ENCODE assay signal across 22 mouse cellular contexts in the genomic region with DNA sequence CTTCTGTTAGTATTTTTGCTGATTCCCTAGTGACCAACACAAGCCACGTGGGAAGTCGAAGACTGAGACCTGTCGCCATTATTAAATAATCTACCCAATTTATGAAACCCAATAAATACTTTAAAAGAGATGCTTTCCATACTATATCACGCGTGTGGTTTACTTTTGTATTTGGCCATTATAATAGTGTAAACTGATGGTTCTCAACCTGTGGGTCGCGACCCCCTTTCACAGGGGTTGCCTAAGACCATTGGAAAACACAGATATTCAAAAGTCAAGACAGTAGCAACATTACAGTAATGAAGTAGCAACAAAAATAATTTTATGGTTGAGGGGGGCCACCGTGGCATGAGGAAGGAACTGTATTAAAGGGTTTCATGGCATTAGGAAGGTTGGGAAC. TPM values are rescaled to one million over a fixed set of nuclear protein-coding genes. Genes with fewer than 3 reads are reported as not detected.
"Had no signal": no experiment of that assay in that cellular context is flagged by ENCODE, and none has a peak within 500 bp of the region (broad histone marks: within the 10 kb centered on the region; RNA-seq: fewer than 3 reads in every experiment).

No protein-coding gene starts in this region.

- H3K9me3 ChIP-seq: lung, embryonic 15.5 days; megakaryocyte, embryonic 14.5 days; midbrain, embryonic 13.5 days; midbrain, embryonic 15.5 days; neural tube, embryonic 12.5 days; stomach, embryonic 15.5 days had no signal

- H3K27ac ChIP-seq: lung, embryonic 15.5 days; macrophage; midbrain, embryonic 13.5 days; midbrain, embryonic 15.5 days; neural tube, embryonic 12.5 days; stomach, embryonic 15.5 days; stomach, postnatal 0 days had no signal

- H3K4me3 ChIP-seq: lung, embryonic 15.5 days; megakaryocyte, embryonic 14.5 days; midbrain, embryonic 13.5 days; midbrain, embryonic 15.5 days; neural tube, embryonic 12.5 days; stomach, embryonic 15.5 days had no signal

- H3K4me1 ChIP-seq: midbrain, embryonic 13.5 days; midbrain, embryonic 15.5 days; neural tube, embryonic 12.5 days; stomach, embryonic 15.5 days had no signal

- H3K4me2 ChIP-seq: lung, embryonic 15.5 days; midbrain, embryonic 11.5 days; midbrain, embryonic 13.5 days; midbrain, embryonic 15.5 days; neural tube, embryonic 12.5 days; stomach, embryonic 15.5 days had no signal

- DNase-seq: lung, adult 2 months; lung, postnatal 14 days; lung, postnatal 36 days; right cerebral cortex, postnatal 14 days; thymus, adult 2 months; thymus, postnatal 25 days; thymus, postnatal 4 days had no signal

- H3K9ac ChIP-seq: lung, embryonic 15.5 days; midbrain, embryonic 13.5 days; midbrain, embryonic 15.5 days; neural tube, embryonic 12.5 days; stomach, embryonic 15.5 days had no signal

- H3K27me3 ChIP-seq: lung, embryonic 15.5 days; midbrain, embryonic 13.5 days; midbrain, embryonic 15.5 days; neural tube, embryonic 12.5 days; stomach, embryonic 15.5 days had no signal

- H3K36me3 ChIP-seq: lung, embryonic 15.5 days; midbrain, embryonic 13.5 days; midbrain, embryonic 15.5 days; neural tube, embryonic 12.5 days; stomach, embryonic 15.5 days had no signal

RNA-seq across cellular contexts. Expression of gene Amdhd1, which starts 20.7 kb away (rescaled TPM):
- total RNA-seq: midbrain, postnatal 0 days; monocyte, adult 5-6 weeks; neutrophil, adult 5-6 weeks had no signal
- polyA plus RNA-seq: neural tube, embryonic 12.5 days; neural tube, embryonic 14.5 days had no signal

RNA-seq across cellular contexts. Expression of gene Ccdc38, which starts 21.3 kb away (rescaled TPM):
- total RNA-seq: monocyte, adult 5-6 weeks; neutrophil, adult 5-6 weeks had no signal
- polyA plus RNA-seq: macrophage; urinary bladder, adult 2 months had no signal

RNA-seq across cellular contexts. Expression of gene Hal, which starts 30.6 kb away (rescaled TPM):
- total RNA-seq: monocyte, adult 5-6 weeks had no signal
- polyA plus RNA-seq: lung, embryonic 15.5 days; lung, postnatal 0 days; midbrain, embryonic 11.5 days had no signal
